Mouse (Mus musculus) kidney, postnatal 4 days (tissue): Measurements from ENCODE around the gene Gm28308.

Source experiments
- DNase-seq, 2 experiments: peaks; one replicate each; pipeline ENCODE4 v3.0.0; 2021; ENCODE audit warnings: mixed read lengths in 2 of 2

Gm28308 gene

DNA sequence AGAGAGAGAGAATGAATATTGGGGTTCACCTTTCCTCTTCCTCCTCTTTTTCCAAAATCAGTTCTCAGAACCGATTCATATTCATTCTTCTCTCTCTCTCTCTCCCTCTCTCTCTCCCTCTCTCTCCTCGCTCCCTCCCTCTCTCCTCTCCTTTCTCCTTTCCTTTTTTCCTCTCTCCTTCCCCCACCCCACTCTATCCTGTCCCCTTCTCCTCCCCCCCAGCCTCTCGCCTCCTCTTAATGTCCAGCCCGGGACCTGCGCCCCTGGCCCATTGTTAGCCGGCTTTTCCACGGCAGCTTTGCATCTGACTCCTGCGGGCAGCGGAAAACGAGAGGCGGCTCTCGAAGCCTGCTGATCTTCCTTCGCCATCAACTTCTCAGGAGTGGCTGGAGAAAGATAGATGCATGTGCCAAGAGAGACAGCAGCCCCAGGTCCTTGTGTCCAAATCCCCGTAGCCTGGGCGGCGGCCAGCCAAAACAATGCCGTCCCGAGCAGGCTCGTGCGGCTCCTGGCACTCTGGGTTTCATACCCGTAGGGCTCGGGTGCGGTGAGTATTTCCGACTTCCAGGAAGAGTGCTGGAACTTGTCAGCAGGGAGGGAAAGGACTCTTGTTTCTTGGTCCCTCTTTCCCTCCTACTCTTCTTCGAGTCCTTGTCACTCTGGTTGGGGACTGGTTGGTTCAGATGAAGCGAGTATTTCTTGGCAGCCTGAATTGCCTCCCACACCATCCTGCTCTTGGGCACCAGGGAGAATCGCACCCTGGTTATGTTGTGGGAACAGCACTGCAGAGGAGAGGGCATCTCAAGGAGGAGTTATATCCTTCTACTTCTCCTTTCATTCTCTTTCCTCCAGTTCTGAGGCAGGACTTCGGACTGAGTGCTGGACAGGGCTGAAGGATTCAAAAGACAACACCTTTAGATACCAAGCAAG lies 47.4 kb downstream of the Gm28308 start:
- DNase-seq, result peak; percentile 66 to 73

DNA sequence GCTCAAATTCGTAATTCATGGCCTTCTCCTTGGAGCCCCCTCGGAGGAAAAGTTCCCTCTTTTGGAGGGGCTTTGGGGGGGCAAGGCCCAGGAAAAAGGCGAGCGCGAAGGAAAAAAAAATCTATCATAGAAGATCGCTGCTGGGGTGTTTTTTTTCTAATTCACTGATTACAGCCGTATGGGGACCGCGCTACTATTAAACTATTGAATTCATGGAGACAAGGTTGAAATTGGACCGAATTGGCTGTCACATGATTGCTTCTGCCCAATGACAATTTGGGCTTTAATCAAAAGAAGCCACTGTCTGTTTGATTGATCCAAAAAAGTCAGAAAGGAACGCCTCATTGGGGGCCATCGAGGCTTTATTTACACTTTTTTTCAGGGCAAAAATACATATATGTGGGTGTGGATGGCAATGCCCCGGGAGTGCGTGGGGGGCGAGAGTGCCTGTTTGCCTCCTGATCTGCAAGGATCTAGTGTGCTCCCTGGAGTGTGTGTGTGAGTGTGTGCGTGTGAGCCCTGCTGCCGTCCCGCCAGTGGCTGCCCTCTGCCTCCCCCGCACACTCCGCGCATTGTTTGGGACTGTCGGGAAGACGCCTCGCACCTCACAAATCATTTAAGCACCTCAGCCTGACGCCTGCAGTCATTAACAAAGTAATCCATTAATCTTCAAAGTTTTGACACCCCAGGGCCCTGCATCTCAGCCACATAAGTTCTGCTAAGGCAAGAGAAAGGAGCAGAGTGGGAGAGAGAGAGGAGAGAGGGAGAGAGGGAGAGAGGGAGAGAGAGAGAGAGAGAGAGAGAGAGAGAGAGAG lies 48.3 kb downstream of the Gm28308 start, which contains the start of gene Hoxa2:
TSS of gene Hoxa2 (minus strand) at position 206 of the 815 bp plus-strand sequence.
- peak; percentile 76 to 84 for DNase-seq

DNA sequence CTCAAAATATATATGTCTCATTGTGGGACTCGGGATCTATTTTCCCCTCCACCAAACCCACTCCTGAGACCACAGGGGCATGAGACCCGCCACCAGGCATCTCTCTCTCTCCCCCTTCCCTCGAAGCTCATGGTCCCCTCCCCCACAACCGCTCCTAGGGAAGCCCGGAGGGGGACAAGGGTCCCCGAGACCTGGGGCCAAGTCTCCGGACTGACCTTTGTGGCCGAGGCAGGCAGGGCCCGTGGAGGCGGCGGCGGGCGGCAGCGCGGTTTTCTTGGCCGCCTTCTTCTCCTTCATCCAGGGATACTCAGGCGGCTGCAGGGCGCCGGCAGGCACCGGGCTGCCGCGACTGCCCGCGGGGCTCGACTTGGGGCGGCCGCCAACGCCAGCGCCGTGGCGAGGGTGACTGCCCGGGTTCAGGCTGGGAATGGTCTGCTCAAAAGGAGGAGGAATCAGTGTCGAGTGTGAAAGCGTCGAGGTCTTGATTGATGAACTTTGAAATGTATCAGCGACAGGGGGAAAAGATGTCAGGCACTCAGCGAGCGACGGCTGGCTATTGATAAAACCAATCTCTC lies 49.0 kb downstream of the Gm28308 start:
- peak; percentile 61 to 71 for DNase-seq

DNA sequence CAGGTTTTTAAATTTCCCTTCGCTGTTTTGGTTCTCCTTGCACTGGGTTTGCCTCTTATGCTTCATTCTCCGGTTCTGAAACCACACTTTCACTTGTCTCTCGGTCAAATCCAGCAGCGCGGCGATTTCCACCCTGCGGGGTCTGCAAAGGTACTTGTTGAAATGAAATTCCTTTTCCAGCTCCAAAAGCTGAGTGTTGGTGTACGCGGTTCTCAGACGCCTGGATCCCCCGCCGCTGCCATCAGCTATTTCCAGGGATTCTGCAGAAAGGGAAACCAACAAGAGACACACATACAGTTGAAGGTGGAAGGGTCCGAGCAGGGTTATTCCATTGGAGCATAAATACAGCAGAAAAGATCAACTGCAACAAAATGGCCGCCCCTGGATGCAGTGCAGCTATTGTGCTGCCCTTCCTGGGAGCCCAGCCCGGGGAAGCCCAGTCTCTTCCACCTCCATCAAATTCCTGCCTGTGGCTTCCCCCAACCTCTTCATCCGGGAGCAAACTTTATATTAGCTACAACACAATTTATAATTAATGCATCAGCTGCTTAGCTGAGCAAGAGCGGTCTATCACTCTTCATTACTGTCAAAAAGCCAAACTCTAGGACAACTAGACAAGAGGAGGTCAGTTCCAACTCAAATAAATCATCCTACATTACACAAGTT lies 49.6 kb downstream of the Gm28308 start:
- peak; percentile 61 to 71 for DNase-seq

DNA sequence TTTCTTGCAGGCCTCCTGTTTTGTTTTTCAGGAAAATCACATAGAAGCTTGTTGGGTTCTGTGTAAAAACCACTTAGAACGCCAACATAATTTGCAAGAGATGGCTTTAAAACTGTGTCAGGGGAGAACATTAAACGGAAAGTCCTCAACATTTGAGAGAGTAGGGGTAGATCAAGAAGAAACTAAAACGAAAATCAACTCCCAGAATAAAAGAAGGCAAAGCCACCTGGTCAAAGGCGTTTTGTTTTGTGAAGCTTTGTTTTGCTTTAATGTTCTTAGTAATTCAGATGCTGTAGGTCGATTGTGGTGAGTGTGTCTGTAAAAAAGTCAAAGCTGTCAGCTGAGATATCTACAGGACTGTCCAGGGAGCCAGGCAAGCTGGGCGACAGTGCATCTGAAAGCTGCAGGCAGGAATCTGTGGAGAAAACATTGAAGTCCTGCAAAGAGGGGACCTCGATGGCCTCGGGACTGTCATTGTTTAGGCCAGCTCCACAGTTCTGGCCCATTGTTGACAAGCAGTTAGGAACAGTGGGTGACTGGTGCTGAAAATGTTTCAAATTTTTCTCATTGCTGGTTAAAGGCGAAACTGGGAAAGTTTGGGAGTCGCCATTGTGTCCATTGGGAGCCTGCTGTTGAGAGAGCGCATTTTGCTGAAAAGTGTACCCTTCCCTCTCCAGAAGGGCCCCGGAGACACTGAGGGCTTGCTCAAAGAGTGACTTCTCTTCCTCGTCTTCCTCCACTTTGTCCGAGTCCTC lies 50.4 kb downstream of the Gm28308 start:
- peak in 1 of 2 experiments; percentile 51 for DNase-seq

DNA sequence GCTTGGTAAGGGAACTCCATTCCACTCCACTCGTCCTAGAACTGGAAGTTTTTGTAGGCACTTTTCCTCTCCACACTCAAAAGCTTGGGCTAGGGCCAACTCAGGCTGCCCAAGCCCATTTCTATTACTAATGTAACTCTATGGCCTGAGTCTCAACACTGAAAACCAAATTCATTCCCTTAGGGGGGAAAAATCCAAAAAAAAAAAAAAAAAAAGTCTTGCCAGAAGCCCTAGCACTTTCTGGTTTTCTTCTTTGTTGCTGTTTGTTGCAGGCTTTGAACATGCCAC lies 51.1 kb downstream of the Gm28308 start:
- peak in 1 of 2 experiments; percentile 29 for DNase-seq

DNA sequence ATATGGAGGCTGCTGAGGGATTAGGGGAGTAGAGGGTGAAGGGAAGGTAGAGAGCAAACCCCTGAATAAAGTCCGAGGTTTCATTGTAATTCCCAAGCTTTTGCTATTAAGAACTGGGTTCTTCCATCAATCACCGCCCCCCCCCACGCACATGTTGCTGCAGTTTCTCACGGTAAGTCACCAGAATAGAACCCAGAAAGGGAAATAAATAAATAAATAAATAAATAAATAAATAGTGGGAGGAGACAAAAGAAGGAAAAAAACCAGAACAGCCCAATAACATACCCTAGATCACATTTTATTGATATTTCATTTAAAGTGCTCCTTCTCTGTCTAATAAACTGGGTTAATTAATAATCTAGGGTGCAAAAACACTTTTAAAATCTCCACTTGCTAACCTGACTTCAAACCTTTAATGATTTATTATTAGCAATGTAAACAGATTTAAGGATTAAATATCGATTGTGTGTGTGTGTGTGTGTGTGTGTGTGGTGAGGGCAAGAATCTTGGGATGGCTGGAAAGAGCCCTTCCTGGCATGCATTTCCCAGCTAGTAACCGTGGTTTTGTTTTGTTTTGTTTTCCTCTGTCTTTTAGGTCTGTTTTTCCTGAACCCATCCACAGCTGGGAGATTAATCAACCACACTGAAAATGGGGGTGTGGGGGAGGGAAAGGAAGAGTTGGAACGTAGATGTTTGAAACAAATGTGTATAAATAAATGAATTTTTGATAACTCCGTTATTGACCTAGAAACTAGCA lies 51.6 kb downstream of the Gm28308 start:
- DNase-seq, result peak in 1 of 2 experiments; percentile 17

DNA sequence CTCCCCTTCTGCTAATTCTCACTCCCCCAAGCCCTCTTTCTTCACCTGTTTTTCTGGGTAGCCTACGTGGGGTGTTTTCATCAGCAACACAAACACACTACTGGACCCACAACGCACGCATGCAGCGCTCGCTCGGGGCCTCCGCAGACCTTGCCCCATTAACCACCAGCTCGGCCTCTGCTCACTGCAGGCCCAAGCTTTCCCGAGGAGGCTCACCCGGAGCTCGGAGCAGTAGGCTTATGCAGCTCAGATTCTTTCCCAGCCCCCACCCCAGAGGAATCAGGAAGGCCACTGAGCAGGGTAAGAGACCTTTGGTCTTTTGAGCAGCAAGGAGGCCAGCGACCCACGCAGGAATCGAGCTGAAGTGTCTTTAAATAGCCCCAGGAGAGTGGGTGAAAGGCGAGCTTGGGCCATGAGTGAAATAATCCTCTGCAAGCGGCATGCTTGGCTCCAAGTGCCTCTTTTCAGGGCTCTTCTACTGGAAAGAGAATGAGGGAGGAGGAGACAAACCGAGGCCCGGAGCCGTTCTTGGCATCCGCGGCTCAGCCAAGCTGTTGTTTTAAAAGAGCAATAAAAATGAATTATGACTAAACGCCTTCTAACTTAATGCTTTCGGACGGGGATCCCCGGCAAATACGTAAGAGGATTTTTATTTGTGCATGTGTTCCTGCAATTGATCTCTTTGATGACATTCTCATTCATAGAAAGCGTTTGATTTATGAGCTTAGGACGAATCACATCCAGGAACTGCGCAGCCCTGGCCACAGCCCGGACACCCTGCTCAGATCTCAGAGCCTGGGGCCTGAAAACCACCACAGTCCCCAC lies 52.4 kb downstream of the Gm28308 start:
- DNase-seq, result peak; percentile 80 to 85

DNA sequence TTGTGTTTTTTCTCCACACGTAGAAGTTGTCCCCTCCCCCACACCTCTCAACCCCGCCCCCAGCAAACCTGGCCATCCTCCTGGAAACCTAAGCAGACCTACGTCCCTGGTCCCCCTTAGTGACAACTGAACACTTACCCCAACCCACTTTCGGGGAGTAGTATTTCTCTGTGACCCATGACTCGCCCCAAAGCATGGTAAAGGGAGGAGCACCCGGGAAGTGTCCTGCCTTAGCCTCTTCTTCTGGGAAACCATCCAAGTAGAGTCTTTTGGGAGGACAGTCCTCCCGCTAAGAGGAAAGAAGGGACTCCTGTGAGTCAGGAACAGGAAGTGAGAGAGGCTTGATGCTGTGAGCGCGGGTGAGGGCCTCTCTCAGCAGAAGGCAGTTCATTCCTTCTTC lies 53.2 kb downstream of the Gm28308 start:
- DNase-seq, result peak; percentile 32 to 54

DNA sequence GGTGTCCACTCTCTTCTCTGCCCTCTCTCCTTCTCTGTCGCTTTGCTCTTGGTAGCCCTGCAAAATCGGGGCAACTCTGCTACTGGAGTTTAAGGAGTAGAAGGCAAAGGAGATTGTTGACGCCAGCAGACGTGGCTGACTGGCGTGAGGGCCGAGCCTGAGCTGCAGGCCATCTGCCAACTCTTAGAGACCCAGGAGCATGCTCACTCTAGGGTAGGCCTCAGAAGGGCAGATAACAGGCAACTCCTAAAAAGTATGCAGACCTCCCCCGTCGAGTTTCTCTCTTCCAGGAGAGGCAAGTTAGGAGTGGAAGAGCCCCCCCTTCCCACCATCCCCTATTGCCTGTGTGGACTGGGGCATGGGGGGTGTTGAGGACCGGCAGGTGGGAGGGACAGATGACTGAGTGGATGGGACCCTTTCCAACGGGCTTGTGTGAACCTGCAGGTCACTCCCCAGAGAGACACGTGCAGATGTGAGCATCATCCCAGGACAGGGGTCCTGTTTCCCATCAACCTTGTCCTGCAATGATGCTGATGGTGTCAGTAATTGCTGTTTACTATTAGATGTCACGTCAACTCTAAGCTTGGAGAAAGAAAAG lies 53.9 kb downstream of the Gm28308 start:
- DNase-seq, result peak; percentile 55 to 71

DNA sequence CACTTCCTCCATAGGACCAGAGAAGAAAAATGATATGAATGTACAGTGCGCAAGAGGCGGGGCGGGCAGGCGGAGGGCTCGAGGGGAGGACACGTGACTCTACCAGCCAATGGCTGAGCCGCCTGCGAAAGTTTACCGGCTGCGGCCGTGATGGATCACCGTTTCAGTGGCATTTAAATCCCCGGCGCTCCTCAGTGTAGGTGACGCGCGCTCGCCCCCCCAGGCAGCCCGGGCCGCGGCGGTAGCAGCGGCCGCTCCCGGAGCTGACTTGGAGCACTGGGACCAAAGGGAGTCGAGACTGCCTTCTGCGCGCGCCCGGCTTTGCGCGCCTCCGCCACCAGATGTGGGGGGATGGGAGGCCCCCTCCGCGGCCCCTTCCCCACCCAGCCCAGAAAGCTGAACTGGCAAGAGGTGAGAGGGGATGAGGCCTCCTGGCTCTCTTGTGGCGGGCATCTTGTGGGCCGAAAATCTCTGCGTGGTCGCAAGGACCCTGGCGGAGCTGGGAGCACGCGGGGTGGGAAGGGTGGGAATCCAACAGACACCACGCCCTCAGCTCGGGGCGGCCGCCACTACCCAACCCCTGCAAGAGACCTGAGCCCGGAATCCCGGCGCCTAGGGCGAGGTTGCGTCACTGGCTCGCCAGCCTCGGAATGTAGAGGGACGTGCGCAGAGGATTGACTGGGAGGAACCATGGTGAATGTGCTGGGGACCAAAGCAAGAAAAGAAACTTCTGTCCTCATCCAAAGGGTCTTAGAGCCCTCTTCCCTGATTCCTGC lies 54.7 kb downstream of the Gm28308 start, which contains the start of gene Hoxa1:
TSS of gene Hoxa1 (minus strand) at position 42 of the 776 bp plus-strand sequence.
- peak; percentile 88 to 93 for DNase-seq

DNA sequence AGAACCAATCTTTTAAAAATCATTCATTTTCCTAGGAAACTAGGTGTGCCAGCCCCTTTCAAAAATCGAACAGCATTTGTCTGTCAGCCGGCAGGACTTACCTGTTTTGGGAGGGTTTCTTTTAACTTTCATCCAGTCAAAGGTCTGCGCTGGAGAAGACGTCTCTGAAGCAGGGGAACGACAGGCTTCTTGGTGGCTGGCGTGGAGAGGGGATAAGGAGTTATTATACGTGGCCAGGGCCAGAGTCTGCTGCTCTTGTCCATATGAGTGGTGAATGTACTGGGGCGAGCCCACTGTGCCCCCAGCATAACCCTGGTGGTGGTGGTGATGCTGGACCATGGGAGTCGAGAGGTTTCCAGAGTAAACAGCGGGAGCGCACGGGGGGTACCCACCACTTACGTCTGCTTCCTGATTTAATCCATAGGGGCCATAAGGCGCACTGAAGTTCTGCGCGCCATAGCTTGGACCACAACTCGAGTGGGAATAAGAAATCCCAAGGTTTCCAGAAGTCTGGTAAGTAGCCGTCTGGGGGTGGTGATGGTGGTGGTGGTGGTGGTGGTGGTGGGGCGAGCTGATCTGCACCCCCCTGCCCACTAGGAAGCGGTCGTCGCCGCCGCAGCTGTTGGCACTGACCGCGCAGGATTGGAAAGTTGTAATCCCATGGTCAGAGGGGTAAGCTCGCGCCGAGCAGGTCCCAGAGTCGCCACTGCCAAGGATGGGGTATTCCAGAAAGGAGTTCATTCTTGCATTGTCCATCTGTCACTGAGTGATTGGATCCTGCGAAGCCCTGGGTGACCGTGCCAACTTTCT lies 55.5 kb downstream of the Gm28308 start:
- no peak for DNase-seq

DNA sequence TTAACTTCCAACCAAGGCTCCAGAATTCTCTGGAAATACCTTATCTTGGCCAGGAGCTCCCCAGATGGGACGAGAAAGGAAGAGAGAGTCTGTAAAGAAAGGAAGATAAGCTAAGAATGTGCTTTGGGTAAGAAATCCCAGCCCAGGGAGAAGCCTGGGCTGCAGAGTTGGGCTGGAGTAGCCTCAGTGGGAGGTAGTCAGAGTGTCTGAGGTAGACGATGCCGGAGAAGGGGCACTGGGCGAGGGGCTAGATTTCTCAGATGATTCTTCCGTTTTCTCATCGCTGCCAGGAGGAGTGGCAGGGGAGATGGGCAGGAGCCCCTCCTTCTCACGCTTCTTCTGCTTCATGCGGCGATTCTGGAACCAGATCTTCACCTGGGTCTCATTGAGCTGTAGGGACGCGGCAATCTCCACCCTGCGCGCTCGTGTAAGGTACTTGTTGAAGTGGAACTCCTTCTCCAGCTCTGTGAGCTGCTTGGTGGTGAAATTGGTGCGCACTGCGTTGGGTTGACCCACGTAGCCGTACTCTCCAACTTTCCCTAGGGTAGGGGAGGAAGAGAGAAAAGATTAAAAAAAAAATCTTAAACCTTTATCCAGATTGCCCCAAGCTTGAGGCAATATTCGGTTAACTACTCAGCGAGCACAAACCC lies 56.5 kb downstream of the Gm28308 start:
- DNase-seq, result peak in 1 of 2 experiments; percentile 6

DNA sequence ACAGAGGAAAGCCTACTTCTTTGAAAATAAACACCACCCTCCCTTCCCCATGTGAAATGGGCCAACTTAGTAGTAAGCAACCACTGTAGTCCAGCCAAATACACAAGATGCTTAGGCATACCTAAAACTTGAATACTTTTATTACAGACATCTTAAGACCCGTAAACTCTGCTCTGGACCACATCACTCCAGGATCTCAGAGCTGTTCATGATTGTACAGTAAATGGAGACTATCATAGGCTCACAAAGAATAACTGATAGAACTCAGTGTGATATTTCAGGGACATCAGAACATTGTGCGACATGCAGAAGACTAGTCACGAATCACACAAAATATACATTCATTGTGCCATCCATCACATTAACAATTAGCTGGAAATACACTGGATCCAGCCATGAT lies 57.7 kb downstream of the Gm28308 start:
- DNase-seq, result no peak

DNA sequence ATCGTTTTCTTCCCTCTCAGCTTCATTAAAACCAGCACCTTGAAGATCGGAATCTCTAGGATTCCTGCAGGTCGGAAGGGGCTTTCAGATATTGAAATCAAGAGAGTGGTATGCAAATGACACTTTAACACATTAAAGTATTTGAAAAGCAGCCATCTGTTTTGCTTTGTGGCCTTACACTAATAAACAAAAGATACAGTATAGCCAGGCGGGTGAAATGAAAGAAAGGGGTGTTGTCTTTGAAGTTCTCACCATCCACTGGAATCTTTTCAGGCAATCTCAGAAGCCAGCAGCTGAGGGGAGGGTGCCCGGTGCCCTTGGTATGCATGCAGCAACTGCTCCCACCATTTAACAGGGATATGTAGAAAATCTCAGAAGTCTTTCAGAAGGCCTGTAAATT lies 59.1 kb downstream of the Gm28308 start:
- DNase-seq, result peak in 1 of 2 experiments; percentile 9

DNA sequence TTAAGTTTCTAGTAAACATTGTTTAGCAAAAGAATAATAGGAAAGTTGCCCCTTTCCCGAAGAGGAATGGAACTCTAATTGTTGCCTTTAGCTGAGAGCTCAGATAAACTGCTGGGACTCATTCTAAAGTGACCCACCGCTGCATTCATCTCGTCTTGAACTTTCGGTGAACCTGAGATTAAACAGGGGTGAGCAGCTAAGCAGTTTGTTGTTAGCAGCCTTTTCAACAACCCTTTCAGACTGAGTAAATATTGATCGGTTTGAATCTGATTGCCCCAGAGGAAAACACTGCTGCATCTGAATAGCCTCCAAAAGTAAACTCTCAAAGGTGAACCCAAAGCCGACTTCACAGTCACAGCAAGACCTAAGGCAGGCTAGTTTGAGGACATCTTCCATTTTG lies 59.9 kb downstream of the Gm28308 start:
- peak in 1 of 2 experiments; percentile 4 for DNase-seq
